Mouse (Mus musculus): ENCODE results near the gene Fra10ac1. TPM values are rescaled to one million over a fixed set of nuclear protein-coding genes. Genes with fewer than 3 reads are reported as not detected.

Fra10ac1 gene
- polyA plus RNA-seq, 1 experiment, result 26.9 TPM

Other genes starting within 250 kb of the Fra10ac1 start
- 5.0 and 7.1 TPM in 2 replicates for gene Myof, start 180.6 kb downstream of the Fra10ac1 start, polyA plus RNA-seq (2012; rRNA removed)
- 0.48 and 0.50 TPM in 2 replicates for gene Cep55, start 169.1 kb downstream of the Fra10ac1 start, polyA plus RNA-seq (2012; rRNA removed)
- 0.06 TPM in 2 replicates for gene Ffar4, start 127.1 kb downstream of the Fra10ac1 start, polyA plus RNA-seq (2012; rRNA removed)
- gene Rbp4, start 98.9 kb downstream of the Fra10ac1 start, polyA plus RNA-seq (2012; rRNA removed), result 19.5 and 24.3 TPM in 2 replicates
- 0.16 and 0.17 TPM in 2 replicates for gene Pde6c, start 91.4 kb downstream of the Fra10ac1 start, polyA plus RNA-seq (2012; rRNA removed)
- gene Lgi1, start 40.4 kb upstream of the Fra10ac1 start, polyA plus RNA-seq (2012; rRNA removed), result 64.9 and 72.0 TPM in 2 replicates
- gene Slc35g1, start 171.8 kb upstream of the Fra10ac1 start, polyA plus RNA-seq (2012; rRNA removed), result 2.3 and 2.4 TPM in 2 replicates